Mouse (Mus musculus) intestine, postnatal 0 days (tissue): Measurements from ENCODE around the gene Disc1. TPM values are rescaled to one million over a fixed set of nuclear protein-coding genes. Genes with fewer than 3 reads are reported as not detected.

ENCODE experiments used
- ATAC-seq: fragments of 200-750 bp; cut with Nextera tagmentation; 2 replicates; pipeline ENCODE4 v1.8.0; 2017; ENCODE audit warnings: mild to moderate bottlenecking, moderate TSS enrichment, moderate library complexity
- H3K27ac ChIP-seq: fragments of 300-500 bp; sonication (generic); 2 replicates; pipeline ENCODE4 v1.5.1; 2014; ENCODE audit warnings: mild to moderate bottlenecking, low read depth, low read length, moderate library complexity
- H3K27me3 ChIP-seq: fragments of 300-500 bp; sonication (generic); replicated peaks from 2 replicates; pipeline ENCODE4 v1.6.1; 2014; ENCODE audit warnings: low read length, mixed read lengths; ENCODE audit not compliant: control insufficient read depth, insufficient read depth
- H3K36me3 ChIP-seq: fragments of 300-500 bp; sonication (generic); 2 replicates; pipeline ENCODE4 v1.6.1; 2014; ENCODE audit warnings: mild to moderate bottlenecking, moderate library complexity; ENCODE audit not compliant: control insufficient read depth, insufficient read depth
- H3K4me1 ChIP-seq: fragments of 300-500 bp; sonication (generic); replicated peaks from 2 replicates; pipeline ENCODE4 v1.6.1; 2014; ENCODE audit warnings: antibody characterized with exemption, low read length, mixed read lengths; ENCODE audit not compliant: control insufficient read depth, insufficient read depth
- H3K4me2 ChIP-seq: fragments of 300-500 bp; sonication (generic); replicated peaks from 2 replicates; pipeline ENCODE4 v1.6.1; 2014; ENCODE audit warnings: low read depth, mild to moderate bottlenecking, moderate library complexity
- H3K4me3 ChIP-seq: fragments of 300-500 bp; sonication (generic); 2 replicates; pipeline ENCODE4 v1.5.1; 2014; ENCODE audit warnings: low read depth, low read length
- H3K9ac ChIP-seq: fragments of 300-500 bp; sonication (generic); 2 replicates; pipeline ENCODE4 v1.6.1; 2014; ENCODE audit warnings: mild to moderate bottlenecking, low read depth, low read length
- H3K9me3 ChIP-seq: fragments of 300-500 bp; sonication (generic); 2 replicates; pipeline ENCODE4 v1.6.1; 2016; ENCODE audit warnings: mixed run types; ENCODE audit not compliant: control insufficient read depth
- CTCF ChIP-seq: sonication (generic); IDR thresholded peaks from 2 replicates; pipeline ENCODE4 v1.5.1; 2016; ENCODE audit warnings: low read depth, mild to moderate bottlenecking, control low read depth, antibody characterized with exemption, moderate library complexity
- WGBS: fragments of 180-500 bp; shearing (Covaris S2); extraction: QIAGEN DNeasy Blood & Tissue Kit; methylation state at CpG from one replicate; pipeline ENCODE4 v1.1.7; 2014; 5-methylcytosine and 5-hydroxymethylcytosine counted together
- polyA plus RNA-seq: library from polyadenylated mRNA; unstranded; fragments of >200 nt; fragmentation: Nextera tagmentation; extraction: Ambion mirVana; gene quantifications from 2 replicates; pipeline ENCODE4 v1.2.1, GENCODE M21; 2015

Gene Disc1
- polyA plus RNA-seq, 1 experiment from 2014 or later = 0.40 TPM

GRCm38 (mm10) chr8:125166545-125166944 lies 112.5 kb downstream of the Disc1 start:
- Histone ChIP-seq H3K4me1 (no peaks in the 10 kb centered on the region), H3K9ac (no peak overlapping the region), H3K4me3 (no peak overlapping the region), H3K36me3 (no peaks in the 10 kb centered on the region), H3K27ac (no peak overlapping the region), H3K4me2 (no peak overlapping the region), H3K9me3 (no peaks in the 10 kb centered on the region), H3K27me3 (no peaks in the 10 kb centered on the region)
- TF ChIP-seq CTCF = no peak
- no peak for ATAC-seq
- 72% methylated on average over 6 of the region's 6 CpGs for WGBS

GRCm38 (mm10) chr8:125166988-125167387 lies 113.0 kb downstream of the Disc1 start:
- no peaks in the 10 kb centered on the region for H3K27me3 ChIP-seq
- no peak for ATAC-seq
- no peak for TF ChIP-seq CTCF
- no peaks in the 10 kb centered on the region for H3K9me3 ChIP-seq
- no peak overlapping the region for H3K4me2 ChIP-seq
- H3K4me3 ChIP-seq = no peak overlapping the region
- H3K27ac ChIP-seq = no peak overlapping the region
- H3K4me1 ChIP-seq = no peaks in the 10 kb centered on the region
- 73% methylated on average over 9 of the region's 9 CpGs for WGBS
- no peaks in the 10 kb centered on the region for H3K36me3 ChIP-seq
- no peak overlapping the region for H3K9ac ChIP-seq

- no peaks in the 10 kb centered on the region for H3K4me1 ChIP-seq
- no peaks in the 10 kb centered on the region for H3K27me3 ChIP-seq
- no peaks in the 10 kb centered on the region for H3K9me3 ChIP-seq
- no peak overlapping the region for H3K9ac ChIP-seq
- H3K4me2 ChIP-seq = no peak overlapping the region
- no peaks in the 10 kb centered on the region for H3K36me3 ChIP-seq
- ATAC-seq = no peak
- H3K27ac ChIP-seq = no peak overlapping the region
- H3K4me3 ChIP-seq = no peak overlapping the region
- 70% methylated on average over 3 of the region's 3 CpGs for WGBS
- no peak for TF ChIP-seq CTCF
Observed at GRCm38 (mm10) chr8:125169628-125170027, 115.6 kb downstream of the Disc1 start.

- H3K36me3 ChIP-seq = no peaks in the 10 kb centered on the region
- H3K4me3 ChIP-seq = no peak overlapping the region
- H3K27ac ChIP-seq = no peak overlapping the region
- TF ChIP-seq CTCF = no peak
- H3K9ac ChIP-seq = no peak overlapping the region
- no peak for ATAC-seq
- WGBS = 78% methylated on average over 2 of the region's 2 CpGs
- no peaks in the 10 kb centered on the region for H3K4me1 ChIP-seq
- H3K4me2 ChIP-seq = no peak overlapping the region
- no peaks in the 10 kb centered on the region for H3K9me3 ChIP-seq
- H3K27me3 ChIP-seq = no peaks in the 10 kb centered on the region
Observed at GRCm38 (mm10) chr8:125171531-125171930, 117.5 kb downstream of the Disc1 start.

- Histone ChIP-seq H3K27ac (no peak overlapping the region), H3K9me3 (no peaks in the 10 kb centered on the region), H3K4me1 (no peaks in the 10 kb centered on the region), H3K27me3 (no peaks in the 10 kb centered on the region), H3K4me3 (no peak overlapping the region), H3K4me2 (no peak overlapping the region), H3K36me3 (no peaks in the 10 kb centered on the region), H3K9ac (no peak overlapping the region)
- TF ChIP-seq CTCF = no peak
- no peak for ATAC-seq
- WGBS = 67% methylated on average over 7 of the region's 7 CpGs
Observed at GRCm38 (mm10) chr8:125174237-125174636, 120.2 kb downstream of the Disc1 start.

- Histone ChIP-seq H3K4me3 (no peak overlapping the region), H3K4me2 (no peak overlapping the region), H3K27me3 (no peaks in the 10 kb centered on the region), H3K9me3 (no peaks in the 10 kb centered on the region), H3K4me1 (no peaks in the 10 kb centered on the region), H3K27ac (no peak overlapping the region), H3K36me3 (no peaks in the 10 kb centered on the region), H3K9ac (no peak overlapping the region)
- WGBS = 42% methylated on average over 4 of the region's 4 CpGs
- no peak for TF ChIP-seq CTCF
- ATAC-seq = no peak
Observed at GRCm38 (mm10) chr8:125174851-125175250, 120.9 kb downstream of the Disc1 start.

GRCm38 (mm10) chr8:125175661-125176060 lies 121.7 kb downstream of the Disc1 start:
- no peak for ATAC-seq
- Histone ChIP-seq H3K4me3 (no peak overlapping the region), H3K4me1 (no peaks in the 10 kb centered on the region), H3K9ac (no peak overlapping the region), H3K9me3 (no peaks in the 10 kb centered on the region), H3K36me3 (no peaks in the 10 kb centered on the region), H3K4me2 (no peak overlapping the region), H3K27me3 (no peaks in the 10 kb centered on the region), H3K27ac (no peak overlapping the region)
- 84% methylated on average over 4 of the region's 4 CpGs for WGBS
- TF ChIP-seq CTCF = no peak
